Mouse (Mus musculus) liver, embryonic 14.5 days (tissue): ENCODE data around the gene Kdm4b.

Experiments
- CTCF ChIP-seq: IDR thresholded peaks from 2 replicates; pipeline ENCODE4 v1.5.1; 2016; ENCODE audit warnings: antibody characterized with exemption, low read depth, control low read depth
- EP300 ChIP-seq: IDR thresholded peaks from 2 replicates; pipeline ENCODE4 v1.6.1; 2016; ENCODE audit warnings: antibody characterized with exemption, low read depth

GRCm38 (mm10) chr17:56300186-56300585 is 25.7 kb upstream of the Kdm4b start, which contains the start of gene Arrdc5:
- TF ChIP-seq EP300 (no peak), CTCF (no peak)
